Mouse (Mus musculus) lung, postnatal 0 days (tissue): Measurements from ENCODE around the gene Tomm40.

Experiments
- CTCF ChIP-seq: IDR thresholded peaks from 2 replicates; pipeline ENCODE4 v1.5.1; 2016; ENCODE audit warnings: antibody characterized with exemption, mild to moderate bottlenecking
- EP300 ChIP-seq: IDR thresholded peaks from 2 replicates; pipeline ENCODE4 v1.6.1; 2016; ENCODE audit warnings: antibody characterized with exemption, mild to moderate bottlenecking, control low read depth

DNA sequence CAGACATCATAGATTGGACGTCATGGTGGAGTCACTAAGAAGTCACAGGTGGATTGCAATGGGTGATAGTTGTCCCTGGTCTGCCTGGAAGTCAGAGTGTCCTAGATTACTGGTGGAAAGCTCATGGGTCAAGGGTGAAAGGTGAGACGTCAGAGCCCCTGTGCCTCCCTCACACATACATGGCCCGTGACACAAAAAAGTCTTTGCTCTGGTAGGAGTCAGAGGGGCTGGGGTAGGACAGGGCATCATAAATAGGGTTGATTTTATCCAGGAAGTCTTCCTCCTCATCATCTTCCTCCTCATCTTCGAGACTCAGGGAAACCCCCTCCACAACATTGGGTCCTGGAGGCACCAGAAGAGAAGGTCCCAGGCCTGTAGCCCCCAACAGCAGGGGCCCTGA is 2.1 kb upstream of the Tomm40 start:
- TF ChIP-seq CTCF: no peak
- TF ChIP-seq EP300: no peak
